In genomic region chr10:88888376-88888775, GRCm38 (mm10) we compare ENCODE assay signal across 25 mouse cellular contexts. TPM values are rescaled to one million over a fixed set of nuclear protein-coding genes. Genes with fewer than 3 reads are reported as not detected.
DNase-seq lines count a peak whose midpoint lies in the region; ATAC-seq lines count a peak whose summit lies in the region.
"Had no signal": no experiment of that assay in that cellular context is flagged by ENCODE, and none has a peak within 500 bp of the region (broad histone marks: within the 10 kb centered on the region; RNA-seq: fewer than 3 reads in every experiment).

No protein-coding gene starts in this region.

- DNase-seq in kidney, adult 11 months = peak; percentile 55
- DNase-seq in kidney, adult 8-10 months = peak; percentile 42 to 60
- DNase-seq in kidney, postnatal 4 days = no peak
- DNase-seq in kidney, postnatal 14 days = peak; percentile 6
- DNase-seq in kidney, adult 18-20 months = no peak
- DNase-seq: adrenal gland, adult 8-10 months; adrenal gland, postnatal 14 days; adrenal gland, postnatal 36 days; B cell, adult 2 months; cerebellum, adult 11-12 months; cerebellum, adult 2 months; cerebellum, adult 9-10 months; cerebellum, postnatal 10 days; cerebellum, postnatal 25 days had no signal

- no peaks in the 10 kb centered on the region for H3K36me3 ChIP-seq in kidney, embryonic 15.5 days
- H3K36me3 ChIP-seq: embryonic facial prominence, embryonic 10.5 days; embryonic facial prominence, embryonic 12.5 days; forebrain, embryonic 15.5 days; G1E had no signal

- H3K27me3 ChIP-seq in kidney, embryonic 15.5 days = peaks cover 37% of the 10 kb centered on the region
- H3K27me3 ChIP-seq: CH12.LX had no signal

- H3K4me2 ChIP-seq in kidney, embryonic 15.5 days = no peak overlapping the region
- H3K4me2 ChIP-seq: embryonic facial prominence, embryonic 12.5 days; forebrain, embryonic 13.5 days; forebrain, embryonic 15.5 days had no signal

- H3K27ac ChIP-seq in kidney, embryonic 15.5 days = no peak overlapping the region
- H3K27ac ChIP-seq: embryonic facial prominence, embryonic 10.5 days; embryonic facial prominence, embryonic 12.5 days; forebrain, embryonic 13.5 days; forebrain, embryonic 15.5 days had no signal

- 0 out of 2 replicates have a peak, but pooled peaks cover 2% of the 10 kb centered on the region for H3K9me3 ChIP-seq in kidney, embryonic 15.5 days (replicated peaks)
- H3K9me3 ChIP-seq: embryonic facial prominence, embryonic 10.5 days; embryonic facial prominence, embryonic 12.5 days; forebrain, embryonic 13.5 days; forebrain, embryonic 15.5 days; G1E had no signal

- no peak overlapping the region for H3K9ac ChIP-seq in kidney, embryonic 15.5 days
- H3K9ac ChIP-seq: embryonic facial prominence, embryonic 12.5 days; forebrain, embryonic 13.5 days; forebrain, embryonic 15.5 days had no signal

- no peak for ATAC-seq in kidney, embryonic 15.5 days (replicated peaks; ENCODE audit: low FRiP score)
- ATAC-seq: activated CD4-positive, CD25-positive, alpha-beta regulatory T cell, adult 4 months; CD4-positive, CD25-positive, alpha-beta regulatory T cell, adult 4 months; forebrain, embryonic 13.5 days; forebrain, embryonic 15.5 days; Patski had no signal

- H3K4me1 ChIP-seq in kidney, embryonic 15.5 days = peaks cover 12% of the 10 kb centered on the region

- no peak overlapping the region for H3K4me3 ChIP-seq in kidney, embryonic 15.5 days (replicated peaks)
- H3K4me3 ChIP-seq: embryonic facial prominence, embryonic 10.5 days; embryonic facial prominence, embryonic 12.5 days; forebrain, embryonic 13.5 days; forebrain, embryonic 15.5 days had no signal

- 65% methylated on average over 2 of the region's 2 CpGs for WGBS in kidney, embryonic 15.5 days

RNA-seq across cellular contexts. Expression of gene Slc5a8, which starts 2.6 kb away (rescaled TPM):
- polyA plus RNA-seq in kidney, embryonic 15.5 days (2015; fragmentation: Nextera tagmentation; extraction: Ambion mirVana) = 10.1 and 10.7 TPM in 2 replicates
- polyA plus RNA-seq: activated CD4-positive, CD25-positive, alpha-beta regulatory T cell, adult 4 months; cortical plate, adult 2 months; embryonic facial prominence, embryonic 10.5 days; forebrain, embryonic 13.5 days; G1E had no signal

Comparison
In these comparisons a context has a peak if more than half of its experiments do, and no peak if none do; other contexts are left out.
1. DNase-seq: peak in kidney, adult 11 months (single experiment), kidney, adult 8-10 months (2 of 2) and kidney, postnatal 14 days (single experiment); none in kidney, postnatal 4 days (0 of 2) and kidney, adult 18-20 months (single experiment).